Mouse (Mus musculus) large intestine, adult 2 months (tissue): ENCODE data around the gene Rgs7. TPM values are rescaled to one million over a fixed set of nuclear protein-coding genes. Genes with fewer than 3 reads are reported as not detected.

Experiments
- DNase-seq: peaks from one replicate; pipeline ENCODE4 v3.0.0-alpha.2; 2012; ENCODE audit warnings: low read depth, low spot score
- WGBS: fragments of 180-500 bp; shearing (Covaris S2); methylation state at CpG from one replicate; pipeline ENCODE4 v1.1.7; 2018; 5-methylcytosine and 5-hydroxymethylcytosine counted together
- polyA plus RNA-seq: library from polyadenylated mRNA; depleted of rRNA; stranded (reverse); fragments of >200 nt; gene quantifications from 2 replicates; pipeline ENCODE4 v1.2.3, GENCODE M21; 2012; rRNA removed

Rgs7 gene
- 0.15 and 0.17 TPM in 2 replicates for polyA plus RNA-seq

DNA sequence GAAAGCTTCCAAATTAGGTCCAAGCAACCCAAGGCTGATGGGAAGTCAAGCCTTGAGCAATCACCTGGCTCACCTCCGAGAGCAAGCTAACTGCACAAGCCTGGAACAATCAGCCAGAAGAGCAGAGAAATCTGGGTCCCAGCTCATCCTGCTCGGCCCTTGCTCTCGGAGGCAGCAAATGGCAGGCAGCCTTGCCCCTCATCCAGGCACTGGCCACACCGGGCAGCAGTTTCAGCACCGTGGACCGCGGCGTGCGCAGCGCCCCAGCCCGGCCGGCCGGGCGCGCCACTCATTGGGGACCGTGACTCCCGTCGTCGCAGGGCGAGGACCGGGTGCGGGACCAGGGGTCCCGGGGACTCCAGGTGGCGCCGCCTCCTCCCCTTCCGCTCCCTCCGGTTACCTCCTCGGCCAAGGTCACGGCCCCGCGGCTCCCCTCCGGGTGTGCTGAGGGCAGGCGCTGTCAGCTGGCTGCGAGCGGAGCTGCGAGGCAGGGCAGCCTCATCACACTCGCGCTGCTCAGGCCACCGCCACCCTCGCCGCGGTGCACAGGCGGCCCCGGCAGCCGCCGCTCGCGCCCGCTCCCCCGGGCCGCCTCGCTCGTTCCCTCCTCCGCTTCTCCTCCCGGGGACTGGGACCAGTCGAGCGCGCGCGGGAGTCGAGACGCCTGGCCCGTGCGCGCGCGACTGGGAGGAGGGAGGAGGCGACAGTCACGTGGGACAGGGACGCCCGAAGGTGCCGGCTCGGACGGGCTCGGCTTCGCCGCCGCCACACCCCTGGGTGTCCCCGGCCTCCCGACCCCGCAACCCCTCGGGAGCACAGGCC lies at the start of gene Rgs7:
Gene Rgs7, minus strand, starts transcription at position 640 of the 822 bp plus-strand sequence.
- DNase-seq = peak; percentile 14
- under 1% methylated on average over 81 of the region's 82 CpGs for WGBS

GRCm38 (mm10) chr1:175540700-175541099 lies 48.4 kb upstream of the Rgs7 start:
- DNase-seq = no peak
- WGBS = 87% methylated on average over 5 of the region's 5 CpGs

DNA sequence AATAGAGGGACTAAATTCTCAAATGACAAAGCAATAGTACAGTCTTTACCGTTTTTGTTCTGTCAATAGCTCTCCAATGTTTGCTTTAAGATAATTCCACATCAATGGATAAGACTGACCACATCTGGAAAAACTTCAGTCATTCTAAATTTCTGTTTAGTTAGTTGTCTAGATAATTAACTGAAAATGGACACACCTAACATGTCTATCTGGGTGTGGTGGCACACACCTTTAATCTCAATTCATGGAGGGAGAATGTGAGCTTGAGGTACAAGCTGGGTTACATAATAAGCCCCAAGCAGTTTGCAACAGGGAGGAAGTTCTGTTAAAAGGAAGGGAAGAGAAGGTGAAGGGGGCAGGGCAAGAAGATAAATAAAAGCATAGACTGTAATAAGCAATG lies 45.0 kb upstream of the Rgs7 start:
- 15% methylated on average over 1 of the region's 1 CpGs for WGBS

GRCm38 (mm10) chr1:175529858-175530257 lies 37.6 kb upstream of the Rgs7 start:
- 51% methylated on average over 1 of the region's 1 CpGs for WGBS
- DNase-seq = no peak

More for the DNA sequence above, 45.0 kb upstream of the Rgs7 start:
- DNase-seq = no peak

DNA sequence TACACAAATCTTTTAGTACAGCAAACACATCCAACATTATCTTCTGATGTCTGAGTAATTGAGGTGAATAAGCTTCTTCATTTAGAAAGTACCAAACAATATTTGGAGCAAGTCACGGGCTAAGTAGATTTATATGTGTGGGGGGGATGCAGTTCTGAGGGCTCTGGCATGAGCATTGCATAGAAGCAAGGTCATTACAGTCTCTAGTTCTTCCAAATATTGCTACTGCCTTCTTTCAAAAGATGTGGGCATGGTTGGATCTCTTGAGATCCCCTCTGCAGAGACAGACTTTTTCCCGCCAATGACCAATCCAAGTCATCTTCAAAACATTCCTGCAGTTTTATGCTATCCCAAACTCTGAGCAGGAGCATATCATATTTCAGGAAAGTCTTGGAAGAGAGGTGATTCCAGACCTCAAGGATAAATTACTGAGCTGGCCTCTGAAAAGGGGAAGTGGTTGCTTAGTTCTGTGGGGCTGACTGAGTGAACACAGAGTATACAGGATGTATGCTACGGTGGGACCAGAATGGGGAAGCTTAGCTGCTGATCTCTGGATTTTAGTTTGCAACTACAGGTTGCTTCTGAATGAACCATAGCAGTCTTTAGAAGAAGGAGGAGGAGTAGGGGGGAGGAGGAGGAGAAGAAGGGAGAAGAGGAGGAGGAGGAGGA lies 32.5 kb upstream of the Rgs7 start:
- DNase-seq = no peak
- 77% methylated on average over 3 of the region's 3 CpGs for WGBS

DNA sequence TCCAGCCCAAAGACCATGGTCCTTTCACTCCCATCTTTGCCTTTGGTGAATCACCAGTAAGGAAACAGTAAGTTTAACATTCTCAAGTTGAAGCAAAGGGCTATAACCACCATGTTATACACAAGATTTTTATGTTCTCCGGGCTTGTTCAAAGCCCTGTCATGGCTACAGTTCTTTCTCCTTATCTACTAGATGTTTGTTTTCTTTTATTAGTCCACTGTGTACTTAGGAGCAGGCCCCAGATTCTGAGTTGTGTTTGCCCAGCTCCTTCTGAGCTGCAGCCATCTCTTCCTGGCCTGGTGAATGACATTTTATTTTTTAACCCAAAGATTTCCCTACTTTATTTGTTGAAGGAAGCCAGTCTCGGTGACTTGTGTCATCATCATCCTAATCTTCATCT lies 31.3 kb upstream of the Rgs7 start:
- no peak for DNase-seq
- WGBS = 26% methylated on average over 2 of the region's 2 CpGs

DNA sequence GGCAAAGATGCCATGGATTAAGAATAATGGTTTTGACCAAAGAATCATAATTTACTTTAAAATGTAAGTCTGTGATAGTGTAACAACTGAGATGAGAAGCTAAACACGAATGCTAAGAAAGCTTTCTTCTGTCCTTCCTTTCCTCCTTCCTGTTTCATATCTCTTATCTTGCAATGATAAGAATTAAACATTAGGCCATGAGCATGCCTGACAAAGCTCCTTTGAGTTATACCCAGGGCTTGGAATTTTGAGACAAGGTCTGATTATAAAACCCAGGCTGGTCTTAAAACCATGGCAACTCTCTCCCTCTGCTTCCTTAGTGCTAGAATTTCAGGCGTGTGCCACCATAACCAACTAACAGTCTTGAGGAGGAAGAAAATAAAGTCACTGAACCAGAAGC lies 22.2 kb upstream of the Rgs7 start:
- 16% methylated on average over 2 of the region's 2 CpGs for whole genome bisulfite sequencing
- DNase-seq = no peak

GRCm38 (mm10) chr1:175512173-175512572 lies 19.9 kb upstream of the Rgs7 start:
- no peak for DNase-seq
- 25% methylated on average over 3 of the region's 3 CpGs for WGBS

DNA sequence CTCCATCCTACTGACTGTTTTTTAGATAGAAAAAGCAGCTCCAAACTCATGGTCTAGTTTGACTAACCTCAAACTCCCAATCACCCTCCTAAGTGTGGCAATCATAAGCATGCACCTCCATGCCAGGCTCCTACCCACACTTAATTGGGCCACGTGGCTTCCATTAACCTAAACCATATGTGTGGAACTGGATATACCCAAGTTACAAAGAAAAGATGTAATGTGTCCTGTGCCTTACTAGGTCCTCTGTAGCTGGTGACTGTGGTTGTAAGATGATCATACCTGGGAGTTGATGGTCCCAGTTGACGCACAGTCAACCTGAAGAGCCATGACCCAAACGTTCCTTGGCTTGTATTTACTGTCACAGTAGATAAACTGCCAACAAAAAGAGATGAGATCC lies 17.7 kb upstream of the Rgs7 start:
- no peak for DNase-seq
- WGBS = 82% methylated on average over 3 of the region's 3 CpGs

DNA sequence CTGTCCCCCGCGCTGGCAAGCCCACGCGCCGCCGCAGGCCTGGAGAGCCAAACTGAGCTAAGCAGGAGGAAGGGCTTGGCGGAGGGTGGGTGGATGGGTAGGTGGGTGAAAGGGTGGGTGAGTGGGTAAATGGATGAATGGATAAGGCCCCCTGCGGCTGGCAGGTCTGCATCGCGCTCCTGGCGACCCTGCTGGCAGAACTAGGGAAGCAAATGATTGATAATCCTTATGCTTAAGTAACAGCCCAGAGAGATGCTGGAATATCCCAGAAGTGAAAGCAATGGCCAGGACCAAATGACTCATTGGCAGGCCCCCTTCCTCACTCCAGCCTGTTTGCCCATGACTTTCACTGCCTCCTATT lies 363 bp upstream of the Rgs7 start:
- DNase-seq = no peak
- 3% methylated on average over 11 of the region's 11 CpGs for WGBS

GRCm38 (mm10) chr1:175491511-175491860 lies 814 bp downstream of the Rgs7 start:
- 16% methylated on average over 6 of the region's 6 CpGs for WGBS

GRCm38 (mm10) chr1:175485109-175485508 lies 7.2 kb downstream of the Rgs7 start:
- no peak for DNase-seq
- 23% methylated on average over 4 of the region's 4 CpGs for WGBS

More at GRCm38 (mm10) chr1:175491511-175491860, 814 bp downstream of the Rgs7 start:
- no peak for DNase-seq

GRCm38 (mm10) chr1:175473060-175473459 lies 19.2 kb downstream of the Rgs7 start:
- WGBS = 77% methylated on average over 5 of the region's 5 CpGs
- no peak for DNase-seq

DNA sequence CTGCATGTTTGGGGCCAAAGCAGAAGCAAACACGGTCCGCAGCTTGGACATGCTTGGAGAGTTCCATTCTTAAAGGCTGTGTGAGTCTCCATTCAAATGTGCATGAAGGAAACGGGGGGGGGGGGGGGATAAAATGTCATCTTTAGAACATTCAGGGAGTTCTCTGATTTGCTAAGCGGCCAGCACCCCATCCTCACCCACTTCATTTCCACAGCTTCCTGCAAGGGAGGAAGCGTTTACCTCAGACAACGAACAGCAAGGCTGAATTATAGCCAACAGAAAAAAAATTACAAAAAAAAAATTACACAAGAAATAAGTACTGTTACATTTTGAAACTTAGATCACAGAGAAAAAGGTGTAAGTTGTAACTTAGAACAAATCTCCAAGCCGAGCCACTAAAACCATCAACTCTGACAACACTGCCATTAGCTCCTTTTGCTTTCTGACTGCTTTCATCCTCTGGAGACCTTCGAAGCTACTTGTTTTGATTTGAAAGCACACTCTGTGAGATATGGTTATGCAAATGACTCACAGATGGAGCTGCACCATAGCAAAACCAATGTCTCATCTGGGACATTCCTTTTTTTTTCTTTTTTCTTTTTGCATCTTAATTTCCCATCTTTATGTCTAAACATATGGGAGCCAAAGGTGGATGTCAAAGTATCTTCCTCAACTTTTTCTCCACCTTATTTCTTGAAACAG lies 23.1 kb downstream of the Rgs7 start:
- DNase-seq = no peak
- 64% methylated on average over 8 of the region's 8 CpGs for WGBS

GRCm38 (mm10) chr1:175464566-175464965 lies 27.7 kb downstream of the Rgs7 start:
- no peak for DNase-seq
- WGBS = 76% methylated on average over 2 of the region's 2 CpGs

DNA sequence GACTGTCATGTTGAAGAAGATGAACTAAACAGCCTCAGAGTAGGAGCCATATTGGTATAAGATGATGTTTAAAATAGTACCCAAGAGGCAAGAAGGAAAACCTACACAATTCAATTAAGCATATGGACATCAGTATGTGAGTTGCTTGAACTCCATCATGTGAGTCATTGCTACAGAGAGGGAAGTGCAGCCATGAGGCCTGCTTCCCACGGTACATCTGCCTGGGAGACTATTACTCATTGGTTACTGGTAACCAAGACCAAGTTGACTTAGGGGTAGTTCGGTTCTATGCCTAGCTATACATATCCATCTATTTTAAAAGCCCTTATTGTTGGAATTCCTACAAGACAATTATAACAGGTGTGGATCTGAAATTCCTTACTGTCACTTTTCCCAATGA lies 29.9 kb downstream of the Rgs7 start:
- no peak for DNase-seq
- WGBS = 88% methylated on average over 2 of the region's 2 CpGs

- 31% methylated on average over 6 of the region's 6 CpGs for WGBS
- DNase-seq = peak; percentile 29
These were observed 38.2 kb downstream of the Rgs7 start for GRCm38 (mm10) chr1:175454041-175454636.

DNA sequence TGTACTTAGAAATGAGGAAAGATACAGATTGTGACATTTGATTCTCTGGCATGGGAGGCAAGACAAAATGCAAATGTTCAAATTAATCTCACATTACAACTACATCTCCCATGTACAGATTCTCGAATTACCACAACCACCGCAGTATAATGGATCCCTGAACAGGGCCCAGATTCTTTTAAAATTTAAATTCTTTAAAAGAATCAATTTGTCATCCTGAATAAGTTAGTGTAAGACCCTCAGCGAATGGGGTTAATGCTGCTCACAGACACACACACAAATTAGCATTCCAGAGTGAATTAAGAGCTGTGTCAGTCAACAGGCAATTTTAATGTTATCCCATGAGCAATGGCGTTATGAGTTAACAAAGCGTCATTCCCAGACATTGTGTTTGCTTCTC lies 44.3 kb downstream of the Rgs7 start:
- 88% methylated on average over 5 of the region's 5 CpGs for WGBS
- no peak for DNase-seq

GRCm38 (mm10) chr1:175442939-175443338 lies 49.4 kb downstream of the Rgs7 start:
- no peak for DNase-seq
- WGBS = 92% methylated on average over 1 of the region's 1 CpGs

GRCm38 (mm10) chr1:175442025-175442424 lies 50.3 kb downstream of the Rgs7 start:
- DNase-seq = no peak
- 77% methylated on average over 6 of the region's 6 CpGs for WGBS
